Mouse (Mus musculus) liver, embryonic 16.5 days (tissue): ENCODE results near the gene Immt. TPM values are rescaled to one million over a fixed set of nuclear protein-coding genes. Genes with fewer than 3 reads are reported as not detected.

Experiments used
- ATAC-seq: fragments of 200-750 bp; cut with Nextera tagmentation; 2 replicates; pipeline ENCODE4 v1.8.0; 2017; ENCODE audit warnings: low read depth, mild to moderate bottlenecking, moderate number of reproducible peaks, moderate library complexity
- H3K27ac ChIP-seq: fragments of 300-500 bp; sonication (generic); 2 replicates; pipeline ENCODE4 v1.5.1; 2014; ENCODE audit warnings: mild to moderate bottlenecking, low read length
- H3K27me3 ChIP-seq: fragments of 300-500 bp; sonication (generic); 2 replicates; pipeline ENCODE4 v1.6.1; 2014; ENCODE audit warnings: low read depth, low read length, mixed read lengths; ENCODE audit not compliant: control insufficient read depth, insufficient read depth
- H3K36me3 ChIP-seq: fragments of 300-500 bp; sonication (generic); 2 replicates; pipeline ENCODE4 v1.6.1; 2014; ENCODE audit warnings: mild to moderate bottlenecking; ENCODE audit not compliant: control insufficient read depth, insufficient read depth
- H3K4me1 ChIP-seq: fragments of 300-500 bp; sonication (generic); 2 replicates; pipeline ENCODE4 v1.6.1; 2014; ENCODE audit warnings: low read depth, low read length, mixed read lengths; ENCODE audit not compliant: control insufficient read depth
- H3K4me2 ChIP-seq: fragments of 300-500 bp; sonication (generic); 2 replicates; pipeline ENCODE4 v1.6.1; 2014; ENCODE audit warnings: low read depth, low read length, mixed read lengths
- H3K4me3 ChIP-seq: fragments of 300-500 bp; sonication (generic); 2 replicates; pipeline ENCODE4 v1.5.1; 2014; ENCODE audit warnings: low read depth, mild to moderate bottlenecking, low read length
- H3K9ac ChIP-seq: fragments of 300-500 bp; sonication (generic); 2 replicates; pipeline ENCODE4 v1.6.1; 2014; ENCODE audit warnings: low read depth, low read length
- H3K9me3 ChIP-seq: fragments of 300-500 bp; sonication (generic); replicated peaks from 2 replicates; pipeline ENCODE4 v1.6.1; 2016; ENCODE audit warnings: low read length; ENCODE audit not compliant: control insufficient read depth
- WGBS: fragments of 180-500 bp; shearing (Covaris S2); extraction: QIAGEN DNeasy Blood & Tissue Kit; methylation state at CpG from one replicate; pipeline ENCODE4 v1.1.7; 2014; ENCODE audit not compliant: insufficient replicate concordance; 5-methylcytosine and 5-hydroxymethylcytosine counted together
- polyA plus RNA-seq: library from polyadenylated mRNA; unstranded; fragments of >200 nt; fragmentation: Nextera tagmentation; extraction: Ambion mirVana; gene quantifications from 2 replicates; pipeline ENCODE4 v1.2.1, GENCODE M21; 2015

The Immt gene
- polyA plus RNA-seq, 1 experiment from 2014 or later: 111 TPM

DNA sequence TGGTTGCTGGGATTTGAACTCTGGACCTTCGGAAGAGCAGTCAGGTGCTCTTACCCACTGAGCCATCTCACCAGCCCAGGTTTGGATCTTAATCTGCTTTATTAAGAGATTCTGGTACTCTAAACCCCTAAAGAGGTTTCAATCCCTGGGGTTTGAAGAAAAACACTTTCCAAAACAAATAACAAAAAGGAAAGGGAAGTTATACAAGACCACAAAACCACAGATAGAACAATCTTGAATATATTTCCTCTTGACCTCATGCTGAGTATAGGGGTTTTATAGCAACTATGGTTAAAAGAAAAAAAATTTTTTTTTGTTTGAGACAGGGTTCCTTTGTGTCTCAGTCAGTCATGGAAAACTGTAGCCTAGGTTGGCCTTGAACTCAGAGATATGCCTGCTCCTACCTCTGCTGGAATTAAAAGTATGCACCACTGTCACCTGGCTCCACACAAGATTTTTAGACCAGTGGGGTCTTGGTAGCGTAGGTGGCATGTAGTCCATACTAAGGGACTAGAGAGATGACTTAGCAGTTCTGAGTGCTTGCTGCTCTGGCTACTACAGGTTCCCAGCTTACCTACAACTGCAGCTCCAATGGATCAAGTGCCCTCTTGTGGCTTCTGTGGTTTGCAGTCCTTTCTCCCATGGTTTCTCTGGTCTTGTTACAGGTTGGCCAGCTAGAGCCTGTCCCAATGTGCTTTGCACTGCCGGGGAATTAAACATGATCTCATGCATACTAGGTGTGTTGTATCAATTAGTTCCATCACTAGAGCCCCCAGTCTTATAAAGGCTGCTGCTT is 47.0 kb downstream of the Immt start:
- H3K9ac ChIP-seq: no peak overlapping the region
- H3K4me2 ChIP-seq: no peak overlapping the region
- no peak overlapping the region for H3K4me3 ChIP-seq
- no peak for ATAC-seq
- WGBS: 83% methylated on average over 3 of the region's 3 CpGs
- H3K9me3 ChIP-seq: no peaks in the 10 kb centered on the region
- no peak overlapping the region for H3K27ac ChIP-seq
- H3K36me3 ChIP-seq: peaks cover 49% of the 10 kb centered on the region
- no peaks in the 10 kb centered on the region for H3K4me1 ChIP-seq
- no peaks in the 10 kb centered on the region for H3K27me3 ChIP-seq

GRCm38 (mm10) chr6:71893263-71893662 is 62.1 kb downstream of the Immt start:
- 72% methylated on average over 4 of the region's 4 CpGs for WGBS
- no peak overlapping the region for H3K9ac ChIP-seq
- H3K9me3 ChIP-seq: no peaks in the 10 kb centered on the region
- no peak overlapping the region for H3K4me2 ChIP-seq
- H3K4me3 ChIP-seq: no peak overlapping the region
- no peak for ATAC-seq
- H3K27ac ChIP-seq: no peak overlapping the region
- no peaks in the 10 kb centered on the region for H3K27me3 ChIP-seq
- H3K36me3 ChIP-seq: peaks cover 55% of the 10 kb centered on the region
- no peaks in the 10 kb centered on the region for H3K4me1 ChIP-seq

DNA sequence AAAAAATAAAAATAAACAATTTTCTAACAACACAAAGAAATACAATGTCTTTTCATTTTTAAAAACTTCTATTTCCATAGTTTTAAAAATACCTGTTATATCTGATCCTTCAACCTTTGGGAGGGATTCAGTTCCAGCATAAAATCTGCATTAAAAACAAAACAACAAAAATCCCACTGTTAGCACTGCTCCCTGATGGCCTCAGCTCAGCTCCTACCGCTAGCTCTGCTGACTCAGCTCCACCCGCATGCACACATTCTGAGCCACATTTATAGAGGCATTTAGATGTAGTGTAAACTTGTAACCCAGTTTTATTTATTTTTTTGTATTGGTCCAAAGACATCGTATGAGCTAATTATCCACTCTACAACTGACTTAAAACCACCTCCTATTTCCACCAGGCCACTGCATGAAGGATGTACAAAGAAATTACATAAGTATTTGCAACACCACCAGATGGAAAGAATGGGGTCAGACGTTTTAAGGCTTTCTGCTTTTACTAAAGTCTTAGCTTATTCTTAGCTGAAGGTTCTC is 76.6 kb downstream of the Immt start:
- 2% methylated on average over 4 of the region's 4 CpGs for WGBS
- H3K27ac ChIP-seq: no peak overlapping the region; the same call in 1 of the 2 replicates

GRCm38 (mm10) chr6:71908481-71909381 is 77.6 kb downstream of the Immt start, which contains the start of the genes Ptcd3 and Polr1a:
Gene Ptcd3, minus strand, starts transcription at chr6:71908750.
Gene Polr1a, plus strand, starts transcription at chr6:71909053.
- peaks cover 25% of the 10 kb centered on the region for H3K4me1 ChIP-seq
- peak within 1 kb of the TSS; percentile 67 for H3K4me2 ChIP-seq
- H3K4me3 ChIP-seq: peak within 1 kb of the TSS; percentile 80
- under 1% methylated on average over 58 of the region's 58 CpGs for WGBS
- H3K9ac ChIP-seq: peak within 1 kb of the TSS; percentile 73
- no peaks in the 10 kb centered on the region for H3K27me3 ChIP-seq
- no peaks in the 10 kb centered on the region for H3K9me3 ChIP-seq
- peak within 1 kb of the TSS; percentile 74 for H3K27ac ChIP-seq
- H3K36me3 ChIP-seq: peaks cover 2% of the 10 kb centered on the region; the same call in 1 of the 2 replicates
- peak; percentile 74 for ATAC-seq

More for the DNA sequence above, 76.6 kb downstream of the Immt start:
- H3K9ac ChIP-seq: peak overlapping the region; percentile 73
- ATAC-seq: no peak
- H3K4me3 ChIP-seq: peak overlapping the region; percentile 80
- no peaks in the 10 kb centered on the region for H3K9me3 ChIP-seq
- H3K4me2 ChIP-seq: peak overlapping the region; percentile 67
- H3K36me3 ChIP-seq: peaks cover 3% of the 10 kb centered on the region; the same call in 1 of the 2 replicates
- H3K4me1 ChIP-seq: peaks cover 25% of the 10 kb centered on the region
- H3K27me3 ChIP-seq: no peaks in the 10 kb centered on the region

- H3K4me1 ChIP-seq: peaks cover 25% of the 10 kb centered on the region
- H3K27ac ChIP-seq: 0 out of 2 replicates have a peak overlapping the region, but pooled peaks have one; percentile 20
- ATAC-seq: no peak
Measured at GRCm38 (mm10) chr6:71909384-71909783, 78.3 kb downstream of the Immt start.

GRCm38 (mm10) chr6:71909840-71910239 is 78.7 kb downstream of the Immt start:
- Histone ChIP-seq H3K9me3 (no peaks in the 10 kb centered on the region), H3K4me1 (peaks cover 25% of the 10 kb centered on the region), H3K4me2 (peak overlapping the region; percentile 67), H3K36me3 (peaks cover under 1% of the 10 kb centered on the region; the same call in 1 of the 2 replicates), H3K27ac (no peak overlapping the region), H3K9ac (peak overlapping the region; percentile 73), H3K4me3 (peak overlapping the region; percentile 80), H3K27me3 (no peaks in the 10 kb centered on the region)
- ATAC-seq: no peak
- WGBS: 32% methylated on average over 6 of the region's 6 CpGs

More at GRCm38 (mm10) chr6:71909384-71909783, 78.3 kb downstream of the Immt start:
- H3K9ac ChIP-seq: peak overlapping the region; percentile 73
- WGBS: 11% methylated on average over 10 of the region's 10 CpGs
- H3K4me3 ChIP-seq: peak overlapping the region; percentile 80
- no peaks in the 10 kb centered on the region for H3K9me3 ChIP-seq
- H3K36me3 ChIP-seq: no peaks in the 10 kb centered on the region; the same call in 1 of the 2 replicates
- H3K27me3 ChIP-seq: no peaks in the 10 kb centered on the region
- peak overlapping the region; percentile 67 for H3K4me2 ChIP-seq

GRCm38 (mm10) chr6:71911686-71912450 is 80.7 kb downstream of the Immt start:
- Histone ChIP-seq H3K9me3 (no peaks in the 10 kb centered on the region), H3K4me2 (no peak overlapping the region), H3K27me3 (no peaks in the 10 kb centered on the region), H3K9ac (no peak overlapping the region), H3K36me3 (peaks cover 10% of the 10 kb centered on the region), H3K4me3 (no peak overlapping the region), H3K27ac (peak overlapping the region; percentile 76), H3K4me1 (peaks cover 25% of the 10 kb centered on the region)
- WGBS: 46% methylated on average over 5 of the region's 5 CpGs
- peak; percentile 75 for ATAC-seq

GRCm38 (mm10) chr6:71920752-71921151 is 89.6 kb downstream of the Immt start:
- no peak for ATAC-seq
- 85% methylated on average over 7 of the region's 7 CpGs for WGBS
- Histone ChIP-seq H3K27ac (no peak overlapping the region), H3K9ac (no peak overlapping the region), H3K27me3 (no peaks in the 10 kb centered on the region), H3K9me3 (no peaks in the 10 kb centered on the region), H3K4me1 (no peaks in the 10 kb centered on the region), H3K36me3 (peaks cover 33% of the 10 kb centered on the region), H3K4me3 (no peak overlapping the region), H3K4me2 (no peak overlapping the region)
